Comparison of ENCODE assay signal across 18 mouse cellular contexts in the genomic region with DNA sequence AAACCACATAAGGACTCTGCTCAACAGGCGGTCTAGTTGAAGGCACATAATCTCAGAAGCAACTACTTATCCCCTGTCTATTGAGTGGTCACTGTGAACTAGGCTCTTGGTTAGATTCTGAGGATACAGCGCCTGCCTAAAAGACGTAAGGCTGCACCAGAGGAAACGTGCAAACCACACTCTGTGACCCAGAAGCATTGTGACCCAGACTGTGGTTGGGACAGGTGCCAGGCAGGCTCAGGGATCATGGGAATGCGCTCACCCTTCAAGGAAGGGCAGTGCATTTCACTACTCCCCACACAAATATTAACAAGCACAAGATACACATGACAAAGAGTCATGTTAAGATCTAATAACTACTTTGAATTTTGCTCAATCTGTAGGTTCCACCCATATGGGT.
DNase-seq lines count a peak whose midpoint lies in the region; ATAC-seq lines count a peak whose summit lies in the region.
"Had no signal": no experiment of that assay in that cellular context is flagged by ENCODE, and none has a peak within 500 bp of the region (broad histone marks: within the 10 kb centered on the region; RNA-seq: fewer than 3 reads in every experiment).

No protein-coding gene starts in this region.

- H3K36me3 ChIP-seq in heart, embryonic 11.5 days (ENCODE audit: control insufficient read depth, insufficient read depth, low read length) = no peaks in the 10 kb centered on the region
- no peaks in the 10 kb centered on the region for H3K36me3 ChIP-seq in hindbrain, embryonic 12.5 days
- H3K36me3 ChIP-seq in midbrain, embryonic 16.5 days (ENCODE audit: control insufficient read depth, insufficient read depth, low read length) = no peaks in the 10 kb centered on the region
- H3K36me3 ChIP-seq: embryonic facial prominence, embryonic 13.5 days; neural tube, embryonic 12.5 days had no signal

- no peak for ATAC-seq in heart, embryonic 11.5 days (replicated peaks; ENCODE audit: insufficient number of reproducible peaks, low FRiP score, low TSS enrichment)
- no peak for ATAC-seq in hindbrain, embryonic 12.5 days (ENCODE audit: low FRiP score)
- ATAC-seq in midbrain, embryonic 16.5 days = no peak
- ATAC-seq: forebrain, postnatal 0 days; hindbrain, postnatal 0 days had no signal

- no peak overlapping the region for H3K27ac ChIP-seq in heart, embryonic 11.5 days (ENCODE audit: low read depth, low read length)
- H3K27ac ChIP-seq in hindbrain, embryonic 12.5 days = no peak overlapping the region
- no peak overlapping the region for H3K27ac ChIP-seq in midbrain, embryonic 16.5 days (ENCODE audit: low read length)
- H3K27ac ChIP-seq: embryonic facial prominence, embryonic 13.5 days; gastrocnemius, adult 2 months; hindbrain, postnatal 0 days; kidney, postnatal 0 days; neural tube, embryonic 12.5 days had no signal

- WGBS in heart, embryonic 11.5 days (ENCODE audit: insufficient replicate concordance) = 70% methylated on average over 5 of the region's 5 CpGs
- whole genome bisulfite sequencing in hindbrain, embryonic 12.5 days = 81% methylated on average over 5 of the region's 5 CpGs
- 83% methylated on average over 5 of the region's 5 CpGs for WGBS in midbrain, embryonic 16.5 days

- H3K4me3 ChIP-seq in heart, embryonic 11.5 days (ENCODE audit: low read depth, low read length) = no peak overlapping the region
- H3K4me3 ChIP-seq in hindbrain, embryonic 12.5 days = no peak overlapping the region
- no peak overlapping the region for H3K4me3 ChIP-seq in midbrain, embryonic 16.5 days (ENCODE audit: low read depth, low read length)
- H3K4me3 ChIP-seq: embryonic facial prominence, embryonic 13.5 days; gastrocnemius, adult 2 months; neural tube, embryonic 12.5 days had no signal

- no peak overlapping the region for H3K4me2 ChIP-seq in heart, embryonic 11.5 days
- no peak overlapping the region for H3K4me2 ChIP-seq in hindbrain, embryonic 12.5 days (replicated peaks)
- H3K4me2 ChIP-seq in midbrain, embryonic 16.5 days (ENCODE audit: low read length) = no peak overlapping the region
- H3K4me2 ChIP-seq: embryonic facial prominence, embryonic 13.5 days; neural tube, embryonic 12.5 days had no signal

- no peaks in the 10 kb centered on the region for H3K27me3 ChIP-seq in heart, embryonic 11.5 days (ENCODE audit: control insufficient read depth, insufficient read depth, low read length)
- no peaks in the 10 kb centered on the region for H3K27me3 ChIP-seq in hindbrain, embryonic 12.5 days
- H3K27me3 ChIP-seq in midbrain, embryonic 16.5 days (ENCODE audit: control insufficient read depth, insufficient read depth, low read depth, low read length) = no peaks in the 10 kb centered on the region
- H3K27me3 ChIP-seq: embryonic facial prominence, embryonic 13.5 days; neural tube, embryonic 12.5 days had no signal

- no peak overlapping the region for H3K9ac ChIP-seq in heart, embryonic 11.5 days (ENCODE audit: low read depth, low read length)
- H3K9ac ChIP-seq in hindbrain, embryonic 12.5 days = no peak overlapping the region
- H3K9ac ChIP-seq in midbrain, embryonic 16.5 days (ENCODE audit: low read depth, low read length) = no peak overlapping the region
- H3K9ac ChIP-seq: embryonic facial prominence, embryonic 13.5 days; forebrain, postnatal 0 days; neural tube, embryonic 12.5 days had no signal

- DNase-seq in adrenal gland, adult 2 months = peak; percentile 20
- no peak for DNase-seq in adrenal gland, adult 18-20 months (ENCODE audit: low spot score in 2 of 2)
- peak; percentile 7 to 9 for DNase-seq in heart, postnatal 14 days
- peak; percentile 5 for DNase-seq in NIH3T3 (ENCODE audit: low read depth)
- DNase-seq in kidney, postnatal 10 days = peak; percentile 55
- DNase-seq: cerebellum, adult 11 months; forebrain, postnatal 0 days; gastrocnemius, adult 2 months; heart, postnatal 36 days; lung, adult 2 months; lung, postnatal 36 days had no signal

- H3K9me3 ChIP-seq in heart, embryonic 11.5 days (replicated peaks; ENCODE audit: control insufficient read depth, low read length) = no peaks in the 10 kb centered on the region
- no peaks in the 10 kb centered on the region for H3K9me3 ChIP-seq in hindbrain, embryonic 12.5 days (replicated peaks)
- H3K9me3 ChIP-seq in midbrain, embryonic 16.5 days (replicated peaks; ENCODE audit: control insufficient read depth, low read length, poor library complexity, severe bottlenecking) = no peaks in the 10 kb centered on the region
- H3K9me3 ChIP-seq: embryonic facial prominence, embryonic 13.5 days; neural tube, embryonic 12.5 days had no signal

- intact Hi-C loops in heart, postnatal 14 days (cut with DNase I) = no loop called here

- no peaks in the 10 kb centered on the region for H3K4me1 ChIP-seq in heart, embryonic 11.5 days (ENCODE audit: control insufficient read depth, insufficient read depth, low read length)
- no peaks in the 10 kb centered on the region for H3K4me1 ChIP-seq in hindbrain, embryonic 12.5 days
- no peaks in the 10 kb centered on the region for H3K4me1 ChIP-seq in midbrain, embryonic 16.5 days (ENCODE audit: control insufficient read depth, insufficient read depth, low read length)
- H3K4me1 ChIP-seq: embryonic facial prominence, embryonic 13.5 days; neural tube, embryonic 12.5 days had no signal

Comparison
In these comparisons a context has a peak if more than half of its experiments do, and no peak if none do; other contexts are left out.
1. DNase-seq: peak in adrenal gland, adult 2 months (single experiment), heart, postnatal 14 days (2 of 2), NIH3T3 (single experiment) and kidney, postnatal 10 days (single experiment); none in adrenal gland, adult 18-20 months (0 of 2).